Mouse (Mus musculus) R1 (cell line): ENCODE results near the gene Nampt.

Experiments
- DNase-seq: peaks from one replicate; pipeline ENCODE4 v3.0.0-alpha.2; 2018; ENCODE audit warnings: low read depth, low spot score

Nampt gene

GRCm38 (mm10) chr12:32897199-32898120 is 78.1 kb downstream of the Nampt start:
- peak; percentile 68 for DNase-seq

- DNase-seq = no peak
Observed at GRCm38 (mm10) chr12:32901005-32901404, 81.7 kb downstream of the Nampt start.
